Mouse (Mus musculus) testis, adult 2 months (tissue): ENCODE measurements around the gene Amz2. TPM values are rescaled to one million over a fixed set of nuclear protein-coding genes. Genes with fewer than 3 reads are reported as not detected.

Experiments used
- H3K27ac ChIP-seq: fragments of 200-500 bp; 2 replicates; pipeline ENCODE4 v1.5.1; 2012; ENCODE audit warnings: low read depth, low read length; ENCODE audit not compliant: control insufficient read depth, insufficient read depth
- H3K27me3 ChIP-seq: fragments of 200-500 bp; 2 replicates; pipeline ENCODE4 v1.6.1; 2012; ENCODE audit warnings: mild to moderate bottlenecking, low read length, moderate library complexity; ENCODE audit not compliant: control insufficient read depth, insufficient read depth
- H3K36me3 ChIP-seq: fragments of 200-500 bp; 2 replicates; pipeline ENCODE4 v1.6.1; 2012; ENCODE audit warnings: mild to moderate bottlenecking, low read length; ENCODE audit not compliant: control insufficient read depth, insufficient read depth
- H3K4me1 ChIP-seq: fragments of 200-500 bp; 2 replicates; pipeline ENCODE4 v1.6.1; 2012; ENCODE audit warnings: low read length; ENCODE audit not compliant: control insufficient read depth, insufficient read depth
- H3K4me3 ChIP-seq: fragments of 200-500 bp; 2 replicates; pipeline ENCODE4 v1.5.1; 2012; ENCODE audit warnings: low read depth, mild to moderate bottlenecking, low read length, moderate library complexity, mixed read lengths; ENCODE audit not compliant: control insufficient read depth
- CTCF ChIP-seq: fragments of 200-500 bp; IDR thresholded peaks from 2 replicates; pipeline ENCODE4 v1.5.1; 2012; ENCODE audit warnings: low read depth, mild to moderate bottlenecking, inconsistent platforms, low read length, moderate library complexity; ENCODE audit not compliant: control insufficient read depth, insufficient read depth, insufficient replicate concordance
- POLR2A ChIP-seq: fragments of 200-500 bp; IDR thresholded peaks from 2 replicates; pipeline ENCODE4 v1.6.1; 2012; ENCODE audit warnings: low read depth, mild to moderate bottlenecking, inconsistent platforms, low read length, moderate library complexity; ENCODE audit not compliant: control insufficient read depth
- polyA plus RNA-seq: library from polyadenylated mRNA; depleted of rRNA; stranded (reverse); fragments of >200 nt; gene quantifications from 2 replicates; pipeline ENCODE4 v1.2.3, GENCODE M21; 2012; rRNA removed

The Amz2 gene
- polyA plus RNA-seq, 1 experiment, result 458 TPM

GRCm38 (mm10) chr11:109497990-109498389 lies 72.2 kb downstream of the Amz2 start:
- no peaks in the 10 kb centered on the region for H3K27me3 ChIP-seq
- H3K36me3 ChIP-seq, result no peaks in the 10 kb centered on the region
- no peak overlapping the region for H3K4me3 ChIP-seq
- H3K27ac ChIP-seq, result no peak overlapping the region
- peaks cover 2% of the 10 kb centered on the region; the same call in 1 of the 2 replicates for H3K4me1 ChIP-seq
- no peak for TF ChIP-seq CTCF
- no peak for TF ChIP-seq POLR2A

GRCm38 (mm10) chr11:109500206-109500605 lies 74.5 kb downstream of the Amz2 start:
- Histone ChIP-seq H3K36me3 (no peaks in the 10 kb centered on the region), H3K27ac (no peak overlapping the region), H3K4me1 (peaks cover 2% of the 10 kb centered on the region; the same call in 1 of the 2 replicates), H3K4me3 (no peak overlapping the region), H3K27me3 (no peaks in the 10 kb centered on the region)
- no peak for TF ChIP-seq CTCF
- no peak for TF ChIP-seq POLR2A

Other genes starting within 250 kb of the Amz2 start
- gene Rgs9, start 127.8 kb upstream of the Amz2 start, polyA plus RNA-seq, result 0.78 and 1.3 TPM in 2 replicates
- 30.3 and 37.7 TPM in 2 replicates for gene Gna13, start 63.1 kb upstream of the Amz2 start, polyA plus RNA-seq
- gene 9930022D16Rik, start 12.0 kb upstream of the Amz2 start, polyA plus RNA-seq, result not detected in 2 replicates
- gene Arsg, start 47.4 kb downstream of the Amz2 start, polyA plus RNA-seq, result 3.1 and 3.3 TPM in 2 replicates
- 1.3 and 1.9 TPM in 2 replicates for gene Slc16a6, start 47.7 kb downstream of the Amz2 start, polyA plus RNA-seq
- gene Wipi1, start 186.0 kb downstream of the Amz2 start, polyA plus RNA-seq, result 29.9 and 34.5 TPM in 2 replicates
- gene Prkar1a, start 223.5 kb downstream of the Amz2 start, polyA plus RNA-seq, result 68.7 and 74.1 TPM in 2 replicates